ENCODE assay signal across 24 mouse cellular contexts in the genomic region with DNA sequence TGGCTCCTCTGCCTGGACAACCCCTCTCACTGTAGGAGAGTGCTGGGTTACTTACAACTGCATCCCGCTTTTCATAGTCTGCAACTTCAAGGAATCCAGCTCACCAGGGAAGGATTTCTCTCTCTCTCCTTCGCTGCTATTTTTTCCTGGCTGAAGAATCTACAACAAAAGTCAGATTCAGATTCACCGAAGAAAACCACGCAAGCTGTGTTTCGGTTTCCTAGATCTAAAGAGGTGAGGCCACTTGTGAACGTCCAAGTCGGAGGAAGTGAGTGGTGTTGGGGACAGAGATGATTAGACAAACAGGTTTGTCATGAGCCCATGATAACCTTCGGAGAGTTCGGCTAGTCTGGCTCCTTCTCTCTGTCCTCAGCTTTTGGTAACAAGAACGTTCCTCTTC.
DNase-seq lines count a peak whose midpoint lies in the region; ATAC-seq and TF ChIP-seq lines count a peak whose summit lies in the region.
"Had no signal": no experiment of that assay in that cellular context is flagged by ENCODE, and none has a peak within 500 bp of the region (broad histone marks: within the 10 kb centered on the region; RNA-seq: fewer than 3 reads in every experiment).

No protein-coding gene starts in this region.

- no peaks in the 10 kb centered on the region for H3K36me3 ChIP-seq in embryonic facial prominence, embryonic 12.5 days
- no peaks in the 10 kb centered on the region for H3K36me3 ChIP-seq in embryonic facial prominence, embryonic 10.5 days (replicated peaks)
- no peaks in the 10 kb centered on the region for H3K36me3 ChIP-seq in heart, embryonic 14.5 days (ENCODE audit: control insufficient read depth, insufficient read depth, low read length)
- no peaks in the 10 kb centered on the region for H3K36me3 ChIP-seq in stomach, embryonic 15.5 days
- no peaks in the 10 kb centered on the region for H3K36me3 ChIP-seq in stomach, postnatal 0 days (ENCODE audit: control insufficient read depth, insufficient read depth, low read length)
- H3K36me3 ChIP-seq: liver, embryonic 15.5 days had no signal

- no peak overlapping the region for H3K9ac ChIP-seq in embryonic facial prominence, embryonic 12.5 days
- 0 out of 2 replicates have a peak overlapping the region, but pooled peaks have one; percentile 21 for H3K9ac ChIP-seq in heart, embryonic 14.5 days (ENCODE audit: low read length)
- H3K9ac ChIP-seq in stomach, embryonic 15.5 days: no peak overlapping the region
- no peak overlapping the region for H3K9ac ChIP-seq in stomach, postnatal 0 days (ENCODE audit: low read length)
- H3K9ac ChIP-seq: liver, embryonic 15.5 days; lung, embryonic 14.5 days had no signal

- no peaks in the 10 kb centered on the region for H3K27me3 ChIP-seq in embryonic facial prominence, embryonic 12.5 days
- H3K27me3 ChIP-seq in embryonic facial prominence, embryonic 10.5 days (replicated peaks; ENCODE audit: low read depth, poor library complexity, severe bottlenecking): peaks cover 15% of the 10 kb centered on the region
- no peaks in the 10 kb centered on the region for H3K27me3 ChIP-seq in heart, embryonic 14.5 days (ENCODE audit: control insufficient read depth, insufficient read depth, low read length)
- H3K27me3 ChIP-seq in stomach, embryonic 15.5 days (replicated peaks): no peaks in the 10 kb centered on the region
- H3K27me3 ChIP-seq in stomach, postnatal 0 days (ENCODE audit: control insufficient read depth, insufficient read depth, low read length): no peaks in the 10 kb centered on the region
- H3K27me3 ChIP-seq: liver, embryonic 15.5 days had no signal

- no peak for DNase-seq in embryonic facial prominence, embryonic 10.5 days (ENCODE audit: low spot score)
- DNase-seq in heart, adult 18-20 months: no peak
- no peak for DNase-seq in stomach, postnatal 0 days (ENCODE audit: low spot score)
- DNase-seq in kidney, postnatal 14 days: no peak
- DNase-seq in spleen, adult 12 weeks (ENCODE audit: low spot score): no peak
- DNase-seq: adrenal gland, postnatal 14 days; cerebellum, adult 11-12 months; cerebellum, postnatal 10 days; gastrocnemius, postnatal 14 days; kidney, adult 9 months; kidney, postnatal 25 days; lung, embryonic 14.5 days; lung, postnatal 14 days; right cerebral cortex, postnatal 25 days; spleen, adult 18-20 months; thymus, adult 2 months; thymus, postnatal 36 days had no signal

- H3K27ac ChIP-seq in embryonic facial prominence, embryonic 12.5 days: 0 out of 2 replicates have a peak overlapping the region, but pooled peaks have one; percentile 37
- no peak overlapping the region for H3K27ac ChIP-seq in embryonic facial prominence, embryonic 10.5 days (replicated peaks)
- no peak overlapping the region for H3K27ac ChIP-seq in heart, embryonic 14.5 days (replicated peaks in 1 of 2; ENCODE audit: control insufficient read depth in 1 of 2, insufficient read depth in 1 of 2, low read depth in 2 of 2, low read length in 2 of 2)
- 0 out of 2 replicates have a peak overlapping the region, but pooled peaks have one; percentile 16 for H3K27ac ChIP-seq in stomach, embryonic 15.5 days
- no peak overlapping the region for H3K27ac ChIP-seq in stomach, postnatal 0 days (replicated peaks)
- H3K27ac ChIP-seq: liver, embryonic 15.5 days had no signal

- no peak for TF ChIP-seq EP300 in stomach, postnatal 0 days (optimal IDR thresholded peaks at IDR 0.05)

- WGBS in embryonic facial prominence, embryonic 12.5 days: 68% methylated on average over 10 of the region's 10 CpGs
- WGBS in embryonic facial prominence, embryonic 10.5 days: 79% methylated on average over 10 of the region's 10 CpGs
- 46% methylated on average over 10 of the region's 10 CpGs for WGBS in heart, embryonic 14.5 days
- 66% methylated on average over 10 of the region's 10 CpGs for WGBS in stomach, embryonic 15.5 days
- WGBS in stomach, postnatal 0 days: 78% methylated on average over 10 of the region's 10 CpGs

- no peak for ATAC-seq in embryonic facial prominence, embryonic 12.5 days (ENCODE audit: insufficient number of reproducible peaks, insufficient read depth, low FRiP score, low TSS enrichment)
- no peak for ATAC-seq in heart, embryonic 14.5 days (ENCODE audit: insufficient number of reproducible peaks, insufficient read depth, low FRiP score, low read depth)
- ATAC-seq in stomach, embryonic 15.5 days (ENCODE audit: insufficient read depth, low FRiP score, low read depth): no peak
- no peak for ATAC-seq in stomach, postnatal 0 days (ENCODE audit: low FRiP score, low TSS enrichment)
- ATAC-seq: forebrain, embryonic 14.5 days; intestine, postnatal 0 days; midbrain, embryonic 16.5 days had no signal

- H3K4me2 ChIP-seq in embryonic facial prominence, embryonic 12.5 days (replicated peaks): no peak overlapping the region
- 0 out of 2 replicates have a peak overlapping the region, but pooled peaks have one; percentile 12 for H3K4me2 ChIP-seq in heart, embryonic 14.5 days (ENCODE audit: low read length)
- H3K4me2 ChIP-seq in stomach, embryonic 15.5 days: no peak overlapping the region
- no peak overlapping the region for H3K4me2 ChIP-seq in stomach, postnatal 0 days (replicated peaks; ENCODE audit: low read depth)
- H3K4me2 ChIP-seq: liver, embryonic 15.5 days; lung, embryonic 14.5 days had no signal

- H3K4me3 ChIP-seq in embryonic facial prominence, embryonic 12.5 days: no peak overlapping the region
- no peak overlapping the region for H3K4me3 ChIP-seq in embryonic facial prominence, embryonic 10.5 days
- H3K4me3 ChIP-seq in heart, embryonic 14.5 days (ENCODE audit: control insufficient read depth in 1 of 2, insufficient read depth in 1 of 2, low read depth in 1 of 2, low read length in 2 of 2): no peak overlapping the region
- H3K4me3 ChIP-seq in stomach, embryonic 15.5 days (replicated peaks): no peak overlapping the region
- no peak overlapping the region for H3K4me3 ChIP-seq in stomach, postnatal 0 days (ENCODE audit: low read depth, low read length)
- H3K4me3 ChIP-seq: liver, embryonic 15.5 days had no signal

- no peak for TF ChIP-seq CTCF in stomach, postnatal 0 days (IDR thresholded peaks at IDR 0.05; ENCODE audit: low read depth)

- no peaks in the 10 kb centered on the region for H3K9me3 ChIP-seq in embryonic facial prominence, embryonic 12.5 days
- no peaks in the 10 kb centered on the region for H3K9me3 ChIP-seq in embryonic facial prominence, embryonic 10.5 days
- H3K9me3 ChIP-seq in heart, embryonic 14.5 days (ENCODE audit: control insufficient read depth, low read length): peaks cover 3% of the 10 kb centered on the region; the same call in 1 of the 2 replicates
- H3K9me3 ChIP-seq in stomach, embryonic 15.5 days: no peaks in the 10 kb centered on the region
- no peaks in the 10 kb centered on the region for H3K9me3 ChIP-seq in stomach, postnatal 0 days (ENCODE audit: control insufficient read depth, low read length)
- H3K9me3 ChIP-seq: liver, embryonic 15.5 days had no signal

- H3K4me1 ChIP-seq in embryonic facial prominence, embryonic 12.5 days: peaks cover 42% of the 10 kb centered on the region
- peaks cover 48% of the 10 kb centered on the region for H3K4me1 ChIP-seq in embryonic facial prominence, embryonic 10.5 days
- peaks cover 31 to 53% of the 10 kb centered on the region in 2 experiments for H3K4me1 ChIP-seq in heart, embryonic 14.5 days (ENCODE audit: control insufficient read depth in 2 of 2, insufficient read depth in 2 of 2, low read length in 2 of 2)
- H3K4me1 ChIP-seq in stomach, embryonic 15.5 days: peaks cover 28% of the 10 kb centered on the region
- peaks cover 5% of the 10 kb centered on the region for H3K4me1 ChIP-seq in stomach, postnatal 0 days (replicated peaks; ENCODE audit: control insufficient read depth, insufficient read depth)

Comparison
In these comparisons a context has a peak if more than half of its experiments do, and no peak if none do; other contexts are left out.
1. H3K27ac ChIP-seq: peak in embryonic facial prominence, embryonic 12.5 days (single experiment) and stomach, embryonic 15.5 days (single experiment); none in embryonic facial prominence, embryonic 10.5 days (single experiment), heart, embryonic 14.5 days (0 of 2) and stomach, postnatal 0 days (single experiment).